Mouse (Mus musculus) hindbrain, embryonic 15.5 days (tissue): Measurements from ENCODE around the gene Anapc11. TPM values are rescaled to one million over a fixed set of nuclear protein-coding genes. Genes with fewer than 3 reads are reported as not detected.

Source experiments
- ATAC-seq: fragments of 200-750 bp; cut with Nextera tagmentation; 2 replicates; pipeline ENCODE4 v1.8.0; 2017; ENCODE audit warnings: low read depth, moderate number of reproducible peaks, moderate TSS enrichment; ENCODE audit not compliant: low FRiP score
- H3K27ac ChIP-seq: fragments of 300-500 bp; sonication (generic); replicated peaks from 2 replicates; pipeline ENCODE4 v1.5.1; 2015; ENCODE audit warnings: mild to moderate bottlenecking, inconsistent platforms
- H3K27me3 ChIP-seq: fragments of 300-500 bp; sonication (generic); 2 replicates; pipeline ENCODE4 v1.6.1; 2015; ENCODE audit warnings: control low read depth, inconsistent platforms
- H3K36me3 ChIP-seq: fragments of 300-500 bp; sonication (generic); 2 replicates; pipeline ENCODE4 v1.6.1; 2015; ENCODE audit warnings: control low read depth, inconsistent platforms
- H3K4me1 ChIP-seq: fragments of 300-500 bp; sonication (generic); replicated peaks from 2 replicates; pipeline ENCODE4 v1.6.1; 2015; ENCODE audit warnings: control low read depth, inconsistent platforms
- H3K4me2 ChIP-seq: fragments of 300-500 bp; sonication (generic); 2 replicates; pipeline ENCODE4 v1.6.1; 2015; ENCODE audit warnings: moderate library complexity, mild to moderate bottlenecking, inconsistent platforms
- H3K4me3 ChIP-seq: fragments of 300-500 bp; sonication (generic); 2 replicates; pipeline ENCODE4 v1.5.1; 2015; ENCODE audit warnings: mild to moderate bottlenecking, inconsistent platforms
- H3K9ac ChIP-seq: fragments of 300-500 bp; sonication (generic); 2 replicates; pipeline ENCODE4 v1.6.1; 2015; ENCODE audit warnings: inconsistent platforms
- H3K9me3 ChIP-seq: fragments of 300-500 bp; sonication (generic); 2 replicates; pipeline ENCODE4 v1.6.1; 2016; ENCODE audit warnings: control low read depth, inconsistent platforms
- WGBS: fragments of 180-500 bp; shearing (Covaris S2); methylation state at CpG from one replicate; pipeline ENCODE4 v1.1.7; 2015; 5-methylcytosine and 5-hydroxymethylcytosine counted together
- polyA plus RNA-seq: library from polyadenylated mRNA; unstranded; fragments of >200 nt; fragmentation: Nextera tagmentation; extraction: Ambion mirVana; gene quantifications from 2 replicates; pipeline ENCODE4 v1.2.1, GENCODE M21; 2015

Anapc11 gene
- polyA plus RNA-seq, 1 experiment from 2014 or later = 215 TPM

DNA sequence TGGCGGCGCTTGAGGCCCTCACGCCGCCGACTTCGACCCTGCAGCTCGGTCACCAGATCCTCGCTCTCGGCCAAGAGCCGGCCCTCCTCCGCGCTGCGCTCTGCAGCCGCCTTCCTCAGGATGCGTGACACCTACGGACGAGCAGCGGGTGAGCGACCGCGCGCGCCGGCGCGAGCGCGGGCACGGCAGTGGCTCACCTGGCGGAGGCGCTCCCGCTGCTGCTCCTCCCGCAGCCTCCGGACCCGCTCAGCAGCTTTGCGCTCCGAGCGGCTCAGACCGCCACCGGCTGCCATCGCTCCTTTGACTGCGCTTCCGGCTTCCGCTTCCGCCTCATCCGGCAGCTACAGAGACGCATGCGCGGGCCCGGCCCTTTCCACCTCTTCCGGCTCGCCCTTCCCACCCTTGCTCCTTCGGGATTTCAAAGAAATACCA, 26.5 kb downstream of the Anapc11 start:
- WGBS = under 1% methylated on average over 49 of the region's 53 CpGs
- peaks cover 40% of the 10 kb centered on the region for H3K36me3 ChIP-seq

DNA sequence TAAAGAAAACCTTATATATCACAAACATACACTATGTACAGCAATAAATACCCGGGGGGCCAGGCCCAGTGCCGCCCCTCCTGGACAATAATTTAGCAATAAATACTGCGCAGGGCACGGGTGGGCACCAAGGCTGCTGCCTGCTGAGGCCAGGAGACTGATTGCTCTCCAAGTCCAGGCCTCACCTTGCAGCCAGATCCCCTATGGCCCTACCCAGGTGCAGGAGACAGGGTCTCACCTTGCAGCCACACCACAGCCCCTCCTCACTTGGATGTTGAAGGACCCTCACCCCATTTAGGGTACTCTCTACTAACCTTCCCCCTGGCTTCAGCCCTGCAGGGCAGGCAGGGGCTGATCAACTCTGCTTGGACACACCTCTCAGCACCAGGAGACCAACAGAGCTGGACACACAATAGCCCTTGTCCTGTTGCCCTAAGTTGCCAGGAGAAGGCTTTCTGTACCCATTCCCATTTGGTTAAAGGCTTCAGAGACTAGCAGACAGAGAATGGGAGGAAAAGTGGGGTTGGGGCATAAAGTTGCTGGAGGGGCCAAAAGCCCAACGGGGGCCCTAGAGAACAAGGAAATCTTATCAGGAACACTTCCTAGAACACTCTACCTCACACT, 27.0 kb downstream of the Anapc11 start, which contains the start of gene Sirt7:
Gene Sirt7, minus strand, starts transcription at position 89 of the 624 bp plus-strand sequence.
- Histone ChIP-seq H3K4me2 (peak within 1 kb of the TSS; percentile 96), H3K27me3 (no peaks in the 10 kb centered on the region), H3K9ac (peak within 1 kb of the TSS; percentile 86), H3K4me1 (peaks cover 34% of the 10 kb centered on the region), H3K9me3 (no peaks in the 10 kb centered on the region), H3K4me3 (peak within 1 kb of the TSS; percentile 95), H3K36me3 (peaks cover 34% of the 10 kb centered on the region), H3K27ac (peak within 1 kb of the TSS; percentile 86)
- ATAC-seq = peak; percentile 23
- WGBS = 21% methylated on average over 5 of the region's 5 CpGs

More for the DNA sequence above, 26.5 kb downstream of the Anapc11 start:
- no peaks in the 10 kb centered on the region for H3K27me3 ChIP-seq
- H3K4me1 ChIP-seq = peaks cover 29% of the 10 kb centered on the region
- H3K9ac ChIP-seq = peak overlapping the region; percentile 86
- no peaks in the 10 kb centered on the region for H3K9me3 ChIP-seq
- H3K4me3 ChIP-seq = peak overlapping the region; percentile 95
- ATAC-seq = peak; percentile 88
- peak overlapping the region; percentile 96 for H3K4me2 ChIP-seq
- peak overlapping the region; percentile 86 for H3K27ac ChIP-seq

DNA sequence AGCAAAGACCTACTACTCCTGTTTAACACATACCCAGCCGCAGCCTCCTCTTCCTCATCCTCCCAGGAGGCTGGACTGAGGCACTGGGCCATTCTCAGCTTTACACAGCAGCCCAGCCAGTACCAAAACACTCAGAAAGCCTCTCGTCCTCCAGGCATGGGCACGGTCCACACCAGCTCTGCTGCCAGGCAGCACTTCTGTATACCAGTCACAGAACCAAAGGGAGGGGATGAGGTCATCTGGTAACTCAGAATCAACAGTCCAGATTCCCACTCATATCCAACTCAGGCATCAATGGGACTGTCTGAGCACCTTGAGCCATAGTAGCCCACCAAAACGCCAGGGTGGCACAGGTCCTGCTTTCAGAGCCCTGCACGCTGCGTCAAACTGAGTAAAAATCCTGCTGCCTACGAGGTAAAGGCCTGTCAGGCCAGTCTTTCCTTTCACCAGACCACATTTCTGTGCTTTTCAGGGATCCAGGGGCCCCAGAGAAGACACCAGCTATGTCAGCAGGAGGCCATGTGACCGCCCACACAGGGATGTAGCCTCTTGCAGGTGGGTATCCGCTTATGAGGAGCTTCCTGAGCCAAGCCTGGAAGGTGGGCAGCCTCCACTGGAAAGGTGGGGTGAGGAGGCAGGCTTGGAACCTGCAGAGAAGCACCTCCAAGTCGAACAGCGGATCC, 28.7 kb downstream of the Anapc11 start:
- Histone ChIP-seq H3K9ac (no peak overlapping the region), H3K36me3 (peaks cover 21% of the 10 kb centered on the region), H3K27me3 (no peaks in the 10 kb centered on the region), H3K4me2 (no peak overlapping the region), H3K27ac (no peak overlapping the region), H3K4me3 (no peak overlapping the region), H3K4me1 (peaks cover 50% of the 10 kb centered on the region), H3K9me3 (no peaks in the 10 kb centered on the region)
- 90% methylated on average over 11 of the region's 11 CpGs for WGBS
- ATAC-seq = no peak

DNA sequence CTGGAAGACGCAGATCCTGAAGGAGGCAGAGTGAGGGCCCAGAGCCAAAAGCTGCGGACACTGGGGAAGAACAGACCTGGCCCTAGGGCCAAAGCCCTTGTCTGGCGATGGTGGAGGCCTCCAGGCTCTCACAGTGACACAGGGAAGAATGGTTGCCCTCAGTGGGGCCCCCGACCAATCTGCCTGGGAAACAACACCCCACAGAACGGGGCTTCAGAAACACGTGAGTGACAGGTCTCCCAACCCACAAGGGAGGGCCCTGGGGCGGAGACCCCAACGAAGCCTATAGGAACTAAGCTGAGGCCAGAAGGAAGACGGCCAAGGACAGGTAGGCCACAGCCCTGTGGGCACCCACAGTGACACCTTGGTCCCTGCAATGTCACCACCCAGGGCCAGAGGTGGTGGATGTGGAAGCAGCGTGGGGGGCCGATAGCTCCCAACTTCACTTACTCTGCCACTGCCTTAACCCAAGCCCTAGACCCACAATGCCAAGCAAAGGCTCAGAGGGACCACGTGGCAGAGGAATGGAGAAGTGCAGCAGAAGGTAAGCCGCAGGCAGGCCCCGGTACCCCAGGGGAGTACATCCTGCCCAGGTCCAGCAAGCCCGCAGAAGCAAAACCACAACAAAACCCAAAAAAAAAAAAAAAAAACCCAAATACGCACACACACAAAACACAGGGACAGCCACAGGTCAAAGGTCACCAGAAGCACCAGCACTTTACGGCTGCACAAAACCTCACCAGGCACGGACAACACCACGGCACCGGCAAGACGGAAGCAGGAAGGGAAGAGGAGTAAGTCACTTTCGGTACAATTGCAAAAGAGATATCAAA, 29.5 kb downstream of the Anapc11 start:
- H3K27me3 ChIP-seq = no peaks in the 10 kb centered on the region
- H3K9me3 ChIP-seq = no peaks in the 10 kb centered on the region
- H3K9ac ChIP-seq = no peak overlapping the region
- H3K4me2 ChIP-seq = no peak overlapping the region
- no peak overlapping the region for H3K27ac ChIP-seq
- H3K4me1 ChIP-seq = peaks cover 57% of the 10 kb centered on the region
- H3K36me3 ChIP-seq = peaks cover 17% of the 10 kb centered on the region
- H3K4me3 ChIP-seq = no peak overlapping the region
- WGBS = 76% methylated on average over 22 of the region's 22 CpGs
- ATAC-seq = no peak

DNA sequence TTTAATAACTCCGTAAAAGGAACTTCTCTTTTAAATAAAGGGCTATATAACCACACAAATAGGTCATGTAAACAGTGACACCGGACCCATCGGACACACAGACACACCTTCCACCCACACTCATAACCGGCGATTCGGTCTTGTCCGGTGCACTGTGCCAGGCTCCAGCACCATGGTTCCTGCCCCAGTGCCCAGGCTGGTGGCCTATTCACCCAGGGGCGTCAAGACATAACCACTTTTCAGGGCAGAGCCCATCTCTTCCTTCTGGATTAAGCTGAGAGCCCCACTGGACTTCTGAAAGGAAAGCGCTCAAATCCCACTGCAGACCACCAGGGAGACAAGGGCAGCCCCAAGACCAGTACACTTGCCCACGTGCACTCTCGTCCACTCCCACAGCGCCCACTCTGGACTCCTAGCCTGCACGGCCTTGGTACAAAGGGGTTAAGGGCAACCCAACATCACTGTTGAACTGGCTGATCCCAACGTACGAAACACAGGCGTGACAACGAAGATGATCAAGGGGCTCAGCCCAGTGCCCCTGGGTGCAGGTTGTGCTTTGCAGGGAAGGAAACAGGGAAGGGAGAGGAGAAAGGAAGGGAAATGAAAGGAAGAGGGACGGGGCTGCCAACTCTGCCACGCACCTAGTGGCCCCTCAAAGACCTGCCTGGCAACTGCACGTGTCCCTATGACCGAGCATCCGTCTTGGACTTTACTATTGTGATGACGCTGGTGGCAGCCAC, 30.6 kb downstream of the Anapc11 start:
- 94% methylated on average over 23 of the region's 23 CpGs for WGBS
- ATAC-seq = no peak
- Histone ChIP-seq H3K4me3 (no peak overlapping the region), H3K27me3 (no peaks in the 10 kb centered on the region), H3K4me2 (no peak overlapping the region), H3K4me1 (peaks cover 52% of the 10 kb centered on the region), H3K27ac (no peak overlapping the region), H3K36me3 (peaks cover 13% of the 10 kb centered on the region), H3K9me3 (no peaks in the 10 kb centered on the region), H3K9ac (no peak overlapping the region)

DNA sequence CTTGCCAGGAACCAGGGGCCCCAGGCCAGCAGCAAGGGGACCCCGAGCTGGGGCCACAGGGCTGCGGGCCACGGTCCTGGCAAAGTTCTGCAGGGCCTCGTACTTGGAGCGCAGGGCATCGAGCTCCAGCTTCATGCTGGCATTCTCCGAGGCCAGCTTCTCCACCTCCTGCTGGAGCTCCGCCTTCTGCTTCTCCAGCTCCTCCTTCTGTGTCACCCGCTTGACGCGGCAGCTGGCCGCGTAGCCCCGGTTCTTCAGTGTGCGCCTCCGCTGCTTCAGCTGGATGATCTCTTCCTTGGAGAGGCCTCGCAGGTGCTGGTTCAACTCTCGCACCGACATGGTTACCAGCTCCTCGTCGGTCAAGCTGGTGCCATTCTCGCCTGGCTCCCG, 31.1 kb downstream of the Anapc11 start:
- H3K27me3 ChIP-seq = no peaks in the 10 kb centered on the region
- ATAC-seq = no peak
- peaks cover 13% of the 10 kb centered on the region for H3K36me3 ChIP-seq
- no peak overlapping the region for H3K9ac ChIP-seq
- WGBS = 73% methylated on average over 23 of the region's 23 CpGs
- H3K4me1 ChIP-seq = peaks cover 50% of the 10 kb centered on the region
- H3K4me2 ChIP-seq = no peak overlapping the region
- no peaks in the 10 kb centered on the region for H3K9me3 ChIP-seq
- H3K4me3 ChIP-seq = no peak overlapping the region
- H3K27ac ChIP-seq = no peak overlapping the region

DNA sequence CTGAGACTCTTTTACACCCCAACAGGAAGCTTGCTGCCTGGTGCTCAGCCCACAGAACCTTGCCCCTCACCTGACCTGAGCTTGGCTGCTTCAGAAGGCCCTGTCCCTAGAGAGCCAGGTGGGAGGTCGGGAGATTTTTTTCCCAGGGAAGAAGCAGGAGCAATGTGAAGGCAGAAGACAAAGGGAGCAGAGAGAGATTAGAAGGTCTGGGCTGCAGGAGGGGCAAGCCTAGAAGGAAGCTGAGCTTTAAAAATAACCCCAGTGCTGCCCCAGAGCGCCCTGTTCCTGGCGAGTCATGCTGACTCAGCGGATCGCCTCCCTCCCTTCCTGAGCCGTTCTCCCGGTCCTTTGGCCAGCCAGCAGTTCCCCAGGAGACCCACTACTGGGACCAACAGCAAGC, 31.7 kb downstream of the Anapc11 start:
- Histone ChIP-seq H3K27ac (peak overlapping the region; percentile 63), H3K4me1 (peaks cover 50% of the 10 kb centered on the region), H3K27me3 (no peaks in the 10 kb centered on the region), H3K9ac (peak overlapping the region; percentile 29; the same call in 1 of the 2 replicates), H3K36me3 (peaks cover 13% of the 10 kb centered on the region), H3K4me3 (no peak overlapping the region), H3K9me3 (no peaks in the 10 kb centered on the region), H3K4me2 (peak overlapping the region; percentile 87; the same call in 1 of the 2 replicates)
- ATAC-seq = no peak
- WGBS = 42% methylated on average over 7 of the region's 7 CpGs

DNA sequence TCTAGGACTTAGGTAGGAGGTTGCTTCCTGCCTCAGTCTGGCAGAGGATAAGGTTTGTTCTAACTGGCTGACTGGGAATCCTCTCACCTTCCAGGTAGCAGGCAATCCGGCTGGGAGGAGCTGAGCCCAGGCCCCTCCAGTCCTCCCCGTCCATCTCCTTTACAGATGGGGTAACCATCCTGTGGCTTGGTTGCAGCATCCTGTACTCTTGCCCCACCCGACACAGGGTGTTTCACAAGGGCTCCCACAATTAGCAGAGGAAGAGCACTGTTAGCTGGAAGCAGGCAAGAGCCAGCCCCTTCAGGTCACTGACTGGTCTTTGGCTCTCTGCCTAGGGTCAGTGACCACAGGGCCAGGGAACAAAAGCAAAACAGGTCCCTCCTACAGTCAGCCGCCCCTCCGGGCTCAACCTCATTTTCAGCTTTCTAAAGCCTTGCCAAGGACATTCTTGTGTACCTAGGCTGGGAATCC, 32.2 kb downstream of the Anapc11 start:
- H3K9ac ChIP-seq = peak overlapping the region; percentile 29; the same call in 1 of the 2 replicates

DNA sequence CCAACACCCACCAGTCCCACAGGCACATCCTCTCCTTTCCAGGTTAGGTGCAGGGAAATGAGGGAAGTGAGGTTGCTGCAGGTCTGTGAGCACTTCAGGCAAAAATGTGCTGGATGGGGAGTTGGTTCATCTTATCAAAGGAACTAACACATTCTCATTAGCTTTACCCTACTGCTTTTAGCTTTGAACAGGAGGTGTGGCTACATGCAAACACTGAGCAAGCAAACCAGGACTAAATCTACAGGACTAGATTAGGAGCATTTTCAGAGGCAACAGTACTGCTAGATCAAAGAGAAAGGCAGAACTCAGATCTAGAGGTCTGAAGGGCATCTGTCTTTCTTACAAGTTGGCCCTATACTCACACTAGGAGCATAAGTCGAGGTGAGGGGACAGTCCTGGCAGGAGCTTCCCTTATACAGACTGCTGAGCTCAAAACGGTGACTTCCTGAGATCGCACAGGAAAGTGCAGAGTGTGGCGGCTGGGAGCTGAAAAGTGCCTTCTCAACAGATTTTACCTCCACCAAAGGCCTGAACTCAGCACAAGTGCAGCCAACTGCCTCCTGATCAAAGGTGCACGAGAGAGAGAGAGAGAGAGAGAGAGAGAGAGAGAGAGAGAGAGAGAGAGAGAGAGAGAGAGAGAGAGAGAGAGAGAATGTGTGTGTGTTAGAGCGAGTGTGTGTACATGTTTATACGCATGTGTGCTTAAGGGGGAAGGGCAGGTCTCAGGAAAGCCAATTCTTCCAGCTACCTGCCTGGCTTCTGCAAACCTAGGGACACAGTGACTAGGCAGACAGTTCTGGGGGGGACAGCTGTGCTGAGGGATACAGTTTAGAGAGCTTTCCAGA, 32.9 kb downstream of the Anapc11 start:
- H3K27ac ChIP-seq = peak overlapping the region; percentile 63; the same call in 1 of the 2 replicates
- no peak for ATAC-seq

More for the DNA sequence above, 32.2 kb downstream of the Anapc11 start:
- no peak for ATAC-seq
- H3K4me2 ChIP-seq = peak overlapping the region; percentile 87
- peak overlapping the region; percentile 63 for H3K27ac ChIP-seq
- peaks cover 45% of the 10 kb centered on the region for H3K4me1 ChIP-seq
- H3K9me3 ChIP-seq = no peaks in the 10 kb centered on the region
- H3K27me3 ChIP-seq = no peaks in the 10 kb centered on the region
- WGBS = 43% methylated on average over 5 of the region's 5 CpGs
- peaks cover 13% of the 10 kb centered on the region for H3K36me3 ChIP-seq
- H3K4me3 ChIP-seq = peak overlapping the region; percentile 3; the same call in 1 of the 2 replicates

DNA sequence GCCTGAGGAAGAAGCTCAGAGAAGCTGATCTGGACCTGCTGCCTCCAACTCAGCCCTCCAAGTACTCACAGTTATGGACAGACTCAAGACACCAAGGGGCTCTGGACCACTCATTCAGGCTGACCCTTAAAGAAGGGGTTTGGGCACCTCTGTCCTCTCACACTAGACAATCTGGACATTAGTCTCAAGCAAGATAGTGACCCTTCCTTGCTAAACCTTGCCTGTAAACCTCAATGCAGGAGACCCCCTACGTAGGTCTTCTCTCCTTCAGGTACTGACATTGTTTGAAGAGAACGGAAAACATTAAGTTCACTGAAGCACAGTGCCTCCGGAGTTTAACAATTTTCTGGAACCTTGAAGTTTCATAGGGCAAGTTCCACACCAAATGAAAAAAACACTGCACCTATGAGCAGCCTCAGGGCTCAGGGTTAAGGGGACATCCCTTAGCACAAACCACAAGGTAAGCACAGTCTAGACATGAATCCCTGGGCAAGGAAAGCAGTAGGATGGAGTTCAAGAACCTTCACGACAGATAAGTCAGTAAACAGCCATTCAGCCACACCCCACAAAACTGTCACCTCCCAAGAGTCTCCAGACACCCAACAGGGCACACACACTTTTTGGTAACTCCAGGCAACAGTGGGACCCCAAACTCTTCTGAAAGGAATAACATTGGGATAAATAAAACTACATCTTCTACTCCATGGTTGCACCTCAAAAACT, 33.7 kb downstream of the Anapc11 start:
- no peaks in the 10 kb centered on the region for H3K27me3 ChIP-seq
- 57% methylated on average over 4 of the region's 4 CpGs for WGBS
- H3K4me1 ChIP-seq = peaks cover 39% of the 10 kb centered on the region
- peak overlapping the region; percentile 77 for H3K4me3 ChIP-seq
- peak overlapping the region; percentile 78 for H3K9ac ChIP-seq
- no peaks in the 10 kb centered on the region for H3K9me3 ChIP-seq
- H3K4me2 ChIP-seq = peak overlapping the region; percentile 87
- peaks cover 13% of the 10 kb centered on the region for H3K36me3 ChIP-seq
- no peak for ATAC-seq
- H3K27ac ChIP-seq = 0 out of 2 replicates have a peak overlapping the region, but pooled peaks have one; percentile 87

More for the DNA sequence above, 32.9 kb downstream of the Anapc11 start:
- peak overlapping the region; percentile 77; the same call in 1 of the 2 replicates for H3K4me3 ChIP-seq
- H3K27me3 ChIP-seq = no peaks in the 10 kb centered on the region
- 37% methylated on average over 7 of the region's 7 CpGs for WGBS
- peak overlapping the region; percentile 87 for H3K4me2 ChIP-seq
- H3K9ac ChIP-seq = peak overlapping the region; percentile 29; the same call in 1 of the 2 replicates
- H3K4me1 ChIP-seq = peaks cover 39% of the 10 kb centered on the region
- no peaks in the 10 kb centered on the region for H3K9me3 ChIP-seq
- peaks cover 13% of the 10 kb centered on the region for H3K36me3 ChIP-seq
